Mouse (Mus musculus): ENCODE results near the gene Tgfbrap1. TPM values are rescaled to one million over a fixed set of nuclear protein-coding genes. Genes with fewer than 3 reads are reported as not detected.
A peak's percentile ranks its signal among the peaks of the same experiment; 100 is the strongest.
"Not testable (repeated sequence)": the region's sequence is repeated elsewhere in the genome, so short reads cannot be mapped to it uniquely, and the experiment has no call there.

Tgfbrap1 gene
- total and polyA plus RNA-seq, 3 experiments, result 13.0 to 44.5 (median 19.7) TPM

GRCm38 (mm10) chr1:43142849-43143248, 44.4 kb upstream of the Tgfbrap1 start:
- Histone ChIP-seq H3K27me3 (ENCODE audit: insufficient read depth, low read length) (peaks cover 5% of the 10 kb centered on the region; the same call in 1 of the 2 replicates), H3K36me3 (replicated peaks) (no peaks in the 10 kb centered on the region), H3K9me3 (replicated peaks) (no peaks in the 10 kb centered on the region), H3K4me3 (ENCODE audit: low read depth, low read length) (no peak overlapping the region), H3K4me1 (ENCODE audit: insufficient read depth, low read depth, low read length) (peaks cover 28% of the 10 kb centered on the region)
- TF ChIP-seq CTCF (IDR thresholded peaks at IDR 0.05; ENCODE audit: low read depth, low read length) (no peak), TAL1 (conservative IDR thresholded peaks at IDR 0.05; ENCODE audit: low read depth, low read length) (no peak), POLR2AphosphoS5 (IDR thresholded peaks at IDR 0.05; ENCODE audit: insufficient replicate concordance, low read depth, low read length) (no peak), GATA1 (IDR thresholded peaks at IDR 0.05; ENCODE audit: borderline replicate concordance, low read length) (no peak), GATA2 (IDR thresholded peaks at IDR 0.05; ENCODE audit: borderline replicate concordance, low read depth, low read length) (no peak)
- DNase-seq (ENCODE audit: low spot score) (no peak), ATAC-seq (ENCODE audit: extremely low read depth, insufficient number of reproducible peaks, low FRiP score, poor library complexity, severe bottlenecking) (no peak)

- H3K4me1 ChIP-seq (ENCODE audit: insufficient read depth, low read depth, low read length), result peaks cover 26% of the 10 kb centered on the region
- no peaks in the 10 kb centered on the region for H3K36me3 ChIP-seq (replicated peaks)
- H3K4me3 ChIP-seq (ENCODE audit: low read depth, low read length), result no peak overlapping the region
- no peak for DNase-seq (ENCODE audit: low spot score)
- ATAC-seq (ENCODE audit: extremely low read depth, insufficient number of reproducible peaks, low FRiP score, poor library complexity, severe bottlenecking), result no peak
- H3K27me3 ChIP-seq (ENCODE audit: insufficient read depth, low read length), result 0 out of 2 replicates have a peak, but pooled peaks cover 3% of the 10 kb centered on the region
- no peaks in the 10 kb centered on the region for H3K9me3 ChIP-seq (replicated peaks)
- 0 out of 2 replicates have a peak, but pooled peaks have one; percentile 59 for TF ChIP-seq POLR2AphosphoS5 (IDR thresholded peaks at IDR 0.05; ENCODE audit: insufficient replicate concordance, low read depth, low read length)
- no peak for TF ChIP-seq TAL1 (conservative IDR thresholded peaks at IDR 0.05; ENCODE audit: low read depth, low read length)
Observed at GRCm38 (mm10) chr1:43141555-43141961, 43.1 kb upstream of the Tgfbrap1 start.

GRCm38 (mm10) chr1:43139587-43140266, 41.3 kb upstream of the Tgfbrap1 start:
- Histone ChIP-seq H3K4me3 (ENCODE audit: low read depth, low read length) (no peak overlapping the region), H3K4me1 (ENCODE audit: insufficient read depth, low read depth, low read length) (peaks cover 20% of the 10 kb centered on the region), H3K27me3 (ENCODE audit: insufficient read depth, low read length) (peaks cover 10% of the 10 kb centered on the region), H3K36me3 (replicated peaks) (no peaks in the 10 kb centered on the region), H3K9me3 (replicated peaks) (no peaks in the 10 kb centered on the region)
- DNase-seq (ENCODE audit: low spot score) (peak; percentile 63), ATAC-seq (ENCODE audit: extremely low read depth, insufficient number of reproducible peaks, low FRiP score, poor library complexity, severe bottlenecking) (peak; percentile 70)
- TF ChIP-seq CTCF (IDR thresholded peaks at IDR 0.05; ENCODE audit: low read depth, low read length) (peak; percentile 100), POLR2AphosphoS5 (IDR thresholded peaks at IDR 0.05; ENCODE audit: insufficient replicate concordance, low read depth, low read length) (no peak)

- TF ChIP-seq CTCF (IDR thresholded peaks at IDR 0.05; ENCODE audit: low read depth, low read length) (peak; percentile 94), GATA1 (IDR thresholded peaks at IDR 0.05; ENCODE audit: borderline replicate concordance, low read length) (no peak)
- no peaks in the 10 kb centered on the region for H3K36me3 ChIP-seq (replicated peaks)
- DNase-seq (ENCODE audit: low spot score) (no peak), ATAC-seq (ENCODE audit: extremely low read depth, insufficient number of reproducible peaks, low FRiP score, poor library complexity, severe bottlenecking) (no peak)
- H3K4me3 ChIP-seq (ENCODE audit: low read depth, low read length), result no peak overlapping the region
- peaks cover 15% of the 10 kb centered on the region for H3K4me1 ChIP-seq (ENCODE audit: insufficient read depth, low read depth, low read length)
- H3K9me3 ChIP-seq (replicated peaks), result no peaks in the 10 kb centered on the region
- H3K27me3 ChIP-seq (ENCODE audit: insufficient read depth, low read length), result peaks cover 10% of the 10 kb centered on the region
Observed at GRCm38 (mm10) chr1:43138268-43138812, 39.9 kb upstream of the Tgfbrap1 start.

- no peaks in the 10 kb centered on the region for H3K36me3 ChIP-seq (replicated peaks)
Observed at GRCm38 (mm10) chr1:43137334-43137733, 38.9 kb upstream of the Tgfbrap1 start.

GRCm38 (mm10) chr1:43136488-43137029, 38.1 kb upstream of the Tgfbrap1 start:
- not testable (repeated sequence) for H3K4me1 ChIP-seq (ENCODE audit: insufficient read depth, low read depth, low read length); ATAC-seq (ENCODE audit: extremely low read depth, insufficient number of reproducible peaks, low FRiP score, poor library complexity, severe bottlenecking); DNase-seq (ENCODE audit: low spot score); H3K9me3 ChIP-seq (replicated peaks); H3K36me3 ChIP-seq (replicated peaks); H3K4me3 ChIP-seq (ENCODE audit: low read depth, low read length)
- peaks cover 17% of the 10 kb centered on the region for H3K27me3 ChIP-seq (ENCODE audit: insufficient read depth, low read length)

More at GRCm38 (mm10) chr1:43137334-43137733, 38.9 kb upstream of the Tgfbrap1 start:
- Histone ChIP-seq H3K9me3 (replicated peaks) (no peaks in the 10 kb centered on the region), H3K27me3 (ENCODE audit: insufficient read depth, low read length) (peaks cover 14% of the 10 kb centered on the region), H3K4me3 (ENCODE audit: low read depth, low read length) (no peak overlapping the region), H3K4me1 (ENCODE audit: insufficient read depth, low read depth, low read length) (peaks cover 15% of the 10 kb centered on the region)
- ATAC-seq (ENCODE audit: extremely low read depth, insufficient number of reproducible peaks, low FRiP score, poor library complexity, severe bottlenecking) (no peak), DNase-seq (ENCODE audit: low spot score) (no peak)
- TF ChIP-seq TAL1 (conservative IDR thresholded peaks at IDR 0.05; ENCODE audit: low read depth, low read length) (no peak), GATA2 (IDR thresholded peaks at IDR 0.05; ENCODE audit: borderline replicate concordance, low read depth, low read length) (no peak), POLR2AphosphoS5 (IDR thresholded peaks at IDR 0.05; ENCODE audit: insufficient replicate concordance, low read depth, low read length) (no peak), GATA1 (IDR thresholded peaks at IDR 0.05; ENCODE audit: borderline replicate concordance, low read length) (no peak), CTCF (IDR thresholded peaks at IDR 0.05; ENCODE audit: low read depth, low read length) (no peak)

- DNase-seq (ENCODE audit: low spot score), result no peak
- no peak for ATAC-seq (ENCODE audit: extremely low read depth, insufficient number of reproducible peaks, low FRiP score, poor library complexity, severe bottlenecking)
- Histone ChIP-seq H3K4me1 (ENCODE audit: insufficient read depth, low read depth, low read length) (peaks cover 3% of the 10 kb centered on the region; the same call in 1 of the 2 replicates), H3K4me3 (ENCODE audit: low read depth, low read length) (no peak overlapping the region), H3K36me3 (replicated peaks) (no peaks in the 10 kb centered on the region), H3K27me3 (ENCODE audit: insufficient read depth, low read length) (peaks cover 33% of the 10 kb centered on the region), H3K9me3 (replicated peaks) (no peaks in the 10 kb centered on the region)
- no peak for TF ChIP-seq GATA1 (IDR thresholded peaks at IDR 0.05; ENCODE audit: borderline replicate concordance, low read length)
- TF ChIP-seq POLR2AphosphoS5 (IDR thresholded peaks at IDR 0.05; ENCODE audit: insufficient replicate concordance, low read depth, low read length), result no peak
- no peak for TF ChIP-seq TAL1 (conservative IDR thresholded peaks at IDR 0.05; ENCODE audit: low read depth, low read length)
- no peak for TF ChIP-seq GATA2 (IDR thresholded peaks at IDR 0.05; ENCODE audit: borderline replicate concordance, low read depth, low read length)
- no peak for TF ChIP-seq CTCF (IDR thresholded peaks at IDR 0.05; ENCODE audit: low read depth, low read length)
Observed at GRCm38 (mm10) chr1:43131591-43131990, 33.2 kb upstream of the Tgfbrap1 start.
